Mouse (Mus musculus) cerebellum, postnatal 25 days (tissue): ENCODE results near the gene Slc23a2.
A peak's percentile ranks its signal among the peaks of the same experiment; 100 is the strongest.

ENCODE experiments used
- DNase-seq, 2 experiments: peaks; one replicate each; pipeline ENCODE4 v3.0.0; 2021; ENCODE audit warnings: mixed read lengths in 2 of 2

The Slc23a2 gene

GRCm38 (mm10) chr2:132144971-132145691 lies at the start of gene Slc23a2:
Gene Slc23a2 (minus strand): TSS chr2:132145108.
- DNase-seq = peak; percentile 70 to 80

- DNase-seq = no peak
These were observed 45.8 kb upstream of the Slc23a2 start for GRCm38 (mm10) chr2:132190602-132191161.

- DNase-seq = no peak
These were observed 39.0 kb upstream of the Slc23a2 start for GRCm38 (mm10) chr2:132183874-132184273.

GRCm38 (mm10) chr2:132180463-132181205 lies 35.7 kb upstream of the Slc23a2 start:
- DNase-seq = no peak

- peak in 1 of 2 experiments; percentile 2 for DNase-seq
These were observed 34.5 kb upstream of the Slc23a2 start for GRCm38 (mm10) chr2:132179371-132179770.

GRCm38 (mm10) chr2:132177406-132177805 lies 32.5 kb upstream of the Slc23a2 start:
- DNase-seq = no peak

- no peak for DNase-seq
These were observed 31.5 kb upstream of the Slc23a2 start for GRCm38 (mm10) chr2:132176289-132176848.

- DNase-seq = no peak
These were observed 29.1 kb upstream of the Slc23a2 start for GRCm38 (mm10) chr2:132174048-132174447.

- DNase-seq = no peak
These were observed 27.0 kb upstream of the Slc23a2 start for GRCm38 (mm10) chr2:132171939-132172338.

GRCm38 (mm10) chr2:132169150-132169549 lies 24.2 kb upstream of the Slc23a2 start:
- DNase-seq = no peak

GRCm38 (mm10) chr2:132163626-132164025 lies 18.7 kb upstream of the Slc23a2 start:
- DNase-seq = no peak

GRCm38 (mm10) chr2:132157482-132157881 lies 12.6 kb upstream of the Slc23a2 start:
- DNase-seq = peak in 1 of 2 experiments; percentile 33

- no peak for DNase-seq
These were observed 7.8 kb upstream of the Slc23a2 start for GRCm38 (mm10) chr2:132152670-132153069.

- no peak for DNase-seq
These were observed 6.7 kb upstream of the Slc23a2 start for GRCm38 (mm10) chr2:132151592-132151991.

- no peak for DNase-seq
These were observed 6.0 kb upstream of the Slc23a2 start for GRCm38 (mm10) chr2:132150926-132151325.

GRCm38 (mm10) chr2:132146502-132146901 lies 1.6 kb upstream of the Slc23a2 start:
- no peak for DNase-seq

- DNase-seq = peak; percentile 54 to 61
These were observed 673 bp downstream of the Slc23a2 start for GRCm38 (mm10) chr2:132143943-132144927.

GRCm38 (mm10) chr2:132142606-132143005 lies 2.3 kb downstream of the Slc23a2 start:
- no peak for DNase-seq

- DNase-seq = no peak
These were observed 4.4 kb downstream of the Slc23a2 start for GRCm38 (mm10) chr2:132140536-132140935.

- DNase-seq = no peak
These were observed 5.8 kb downstream of the Slc23a2 start for GRCm38 (mm10) chr2:132139099-132139498.

- DNase-seq = peak; percentile 32 to 55
These were observed 8.9 kb downstream of the Slc23a2 start for GRCm38 (mm10) chr2:132135876-132136637.
